Mouse (Mus musculus): Measurements from ENCODE around the gene Lmtk3. TPM values are rescaled to one million over a fixed set of nuclear protein-coding genes. Genes with fewer than 3 reads are reported as not detected.

Lmtk3 gene
- polyA plus RNA-seq, 1 experiment from 2014 or later: 1.5 TPM

GRCm38 (mm10) chr7:45820913-45821312 is 37.4 kb downstream of the Lmtk3 start:
- ATAC-seq (ENCODE audit: low read depth): no peak
- Histone ChIP-seq H3K27ac (replicated peaks; ENCODE audit: low read depth, low read length) (no peak overlapping the region), H3K4me3 (ENCODE audit: low read depth, low read length) (no peak overlapping the region), H3K4me2 (ENCODE audit: low read depth, low read length) (no peak overlapping the region), H3K9me3 (ENCODE audit: control insufficient read depth, low read length) (no peaks in the 10 kb centered on the region), H3K9ac (ENCODE audit: low read depth, low read length) (no peak overlapping the region), H3K36me3 (ENCODE audit: control insufficient read depth, insufficient read depth, low read length) (peaks cover 36% of the 10 kb centered on the region), H3K4me1 (ENCODE audit: control insufficient read depth, insufficient read depth, low read length) (no peaks in the 10 kb centered on the region), H3K27me3 (replicated peaks; ENCODE audit: control insufficient read depth, insufficient read depth, low read length) (no peaks in the 10 kb centered on the region; the same call in 1 of the 2 replicates)
- DNase-seq (ENCODE audit: low spot score): no peak

GRCm38 (mm10) chr7:45824598-45824997 is 41.1 kb downstream of the Lmtk3 start, which contains the start of gene Kcnj14:
Gene Kcnj14, minus strand, starts transcription at chr7:45824782.
- no peak within 1 kb of the TSS for H3K9ac ChIP-seq (ENCODE audit: low read depth, low read length)
- DNase-seq (ENCODE audit: low spot score) (no peak), ATAC-seq (ENCODE audit: low read depth) (no peak)
- H3K4me3 ChIP-seq (ENCODE audit: low read depth, low read length): no peak within 1 kb of the TSS
- H3K27me3 ChIP-seq (replicated peaks; ENCODE audit: control insufficient read depth, insufficient read depth, low read length): no peaks in the 10 kb centered on the region; the same call in 1 of the 2 replicates
- peaks cover 70% of the 10 kb centered on the region for H3K36me3 ChIP-seq (ENCODE audit: control insufficient read depth, insufficient read depth, low read length)
- H3K4me1 ChIP-seq (ENCODE audit: control insufficient read depth, insufficient read depth, low read length): no peaks in the 10 kb centered on the region
- H3K9me3 ChIP-seq (ENCODE audit: control insufficient read depth, low read length): no peaks in the 10 kb centered on the region
- H3K4me2 ChIP-seq (ENCODE audit: low read depth, low read length): no peak within 1 kb of the TSS
- WGBS: 64% methylated on average over 6 of the region's 7 CpGs
- no peak within 1 kb of the TSS for H3K27ac ChIP-seq (replicated peaks; ENCODE audit: low read depth, low read length)

GRCm38 (mm10) chr7:45826631-45827030 is 43.1 kb downstream of the Lmtk3 start:
- DNase-seq (ENCODE audit: low spot score): no peak
- Histone ChIP-seq H3K27ac (replicated peaks; ENCODE audit: low read depth, low read length) (no peak overlapping the region), H3K27me3 (replicated peaks; ENCODE audit: control insufficient read depth, insufficient read depth, low read length) (peaks cover 6% of the 10 kb centered on the region), H3K4me3 (ENCODE audit: low read depth, low read length) (no peak overlapping the region), H3K36me3 (ENCODE audit: control insufficient read depth, insufficient read depth, low read length) (peaks cover 64% of the 10 kb centered on the region), H3K9me3 (ENCODE audit: control insufficient read depth, low read length) (no peaks in the 10 kb centered on the region), H3K4me2 (ENCODE audit: low read depth, low read length) (no peak overlapping the region), H3K4me1 (ENCODE audit: control insufficient read depth, insufficient read depth, low read length) (peaks cover 6% of the 10 kb centered on the region; the same call in 1 of the 2 replicates), H3K9ac (ENCODE audit: low read depth, low read length) (no peak overlapping the region)
- WGBS: 91% methylated on average over 7 of the region's 7 CpGs
- ATAC-seq (ENCODE audit: low read depth): no peak

GRCm38 (mm10) chr7:45830427-45831127 is 47.0 kb downstream of the Lmtk3 start, which contains the start of gene Grwd1:
Gene Grwd1, minus strand, starts transcription at chr7:45830944.
- H3K9ac ChIP-seq (ENCODE audit: low read depth, low read length): peak within 1 kb of the TSS; percentile 70
- DNase-seq (ENCODE audit: low spot score) (peak; percentile 96), ATAC-seq (ENCODE audit: low read depth) (peak; percentile 92)
- peak within 1 kb of the TSS; percentile 71 for H3K4me3 ChIP-seq (ENCODE audit: low read depth, low read length)
- peaks cover 37% of the 10 kb centered on the region for H3K36me3 ChIP-seq (ENCODE audit: control insufficient read depth, insufficient read depth, low read length)
- H3K27ac ChIP-seq (replicated peaks; ENCODE audit: low read depth, low read length): no peak within 1 kb of the TSS; the same call in 1 of the 2 replicates
- H3K4me2 ChIP-seq (ENCODE audit: low read depth, low read length): peak within 1 kb of the TSS; percentile 72
- H3K9me3 ChIP-seq (ENCODE audit: control insufficient read depth, low read length): no peaks in the 10 kb centered on the region
- WGBS: 1% methylated on average over 28 of the region's 35 CpGs
- peaks cover 46% of the 10 kb centered on the region for H3K27me3 ChIP-seq (replicated peaks; ENCODE audit: control insufficient read depth, insufficient read depth, low read length)
- H3K4me1 ChIP-seq (ENCODE audit: control insufficient read depth, insufficient read depth, low read length): peaks cover 10% of the 10 kb centered on the region

- Histone ChIP-seq H3K27ac (replicated peaks; ENCODE audit: low read depth, low read length) (no peak overlapping the region), H3K9me3 (ENCODE audit: control insufficient read depth, low read length) (no peaks in the 10 kb centered on the region), H3K27me3 (replicated peaks; ENCODE audit: control insufficient read depth, insufficient read depth, low read length) (peaks cover 50% of the 10 kb centered on the region), H3K4me1 (ENCODE audit: control insufficient read depth, insufficient read depth, low read length) (peaks cover 10% of the 10 kb centered on the region), H3K9ac (ENCODE audit: low read depth, low read length) (no peak overlapping the region), H3K4me2 (ENCODE audit: low read depth, low read length) (peak overlapping the region; percentile 72), H3K36me3 (ENCODE audit: control insufficient read depth, insufficient read depth, low read length) (peaks cover 32% of the 10 kb centered on the region), H3K4me3 (ENCODE audit: low read depth, low read length) (peak overlapping the region; percentile 71)
- DNase-seq (ENCODE audit: low spot score) (no peak), ATAC-seq (ENCODE audit: low read depth) (no peak; the same call in 1 of the 2 replicates)
- WGBS: 15% methylated on average over 5 of the region's 5 CpGs
These were observed 47.6 kb downstream of the Lmtk3 start for GRCm38 (mm10) chr7:45831128-45831525.

GRCm38 (mm10) chr7:45832428-45832827 is 48.9 kb downstream of the Lmtk3 start:
- H3K9ac ChIP-seq (ENCODE audit: low read depth, low read length): peak overlapping the region; percentile 57
- H3K4me1 ChIP-seq (ENCODE audit: control insufficient read depth, insufficient read depth, low read length): peaks cover 10% of the 10 kb centered on the region
- H3K27me3 ChIP-seq (replicated peaks; ENCODE audit: control insufficient read depth, insufficient read depth, low read length): peaks cover 50% of the 10 kb centered on the region
- H3K36me3 ChIP-seq (ENCODE audit: control insufficient read depth, insufficient read depth, low read length): peaks cover 19% of the 10 kb centered on the region
- no peaks in the 10 kb centered on the region for H3K9me3 ChIP-seq (ENCODE audit: control insufficient read depth, low read length)
- 11% methylated on average over 22 of the region's 30 CpGs for WGBS
- peak overlapping the region; percentile 58 for H3K4me2 ChIP-seq (ENCODE audit: low read depth, low read length)
- H3K27ac ChIP-seq (replicated peaks; ENCODE audit: low read depth, low read length): no peak overlapping the region
- H3K4me3 ChIP-seq (ENCODE audit: low read depth, low read length): peak overlapping the region; percentile 45
- ATAC-seq (ENCODE audit: low read depth) (no peak), DNase-seq (ENCODE audit: low spot score) (no peak)

- Histone ChIP-seq H3K4me3 (ENCODE audit: low read depth, low read length) (peak overlapping the region; percentile 45), H3K9ac (ENCODE audit: low read depth, low read length) (peak overlapping the region; percentile 57), H3K4me2 (ENCODE audit: low read depth, low read length) (peak overlapping the region; percentile 58), H3K9me3 (ENCODE audit: control insufficient read depth, low read length) (no peaks in the 10 kb centered on the region), H3K4me1 (ENCODE audit: control insufficient read depth, insufficient read depth, low read length) (peaks cover 10% of the 10 kb centered on the region), H3K27ac (replicated peaks; ENCODE audit: low read depth, low read length) (no peak overlapping the region), H3K27me3 (replicated peaks; ENCODE audit: control insufficient read depth, insufficient read depth, low read length) (peaks cover 50% of the 10 kb centered on the region), H3K36me3 (ENCODE audit: control insufficient read depth, insufficient read depth, low read length) (peaks cover 10% of the 10 kb centered on the region; the same call in 1 of the 2 replicates)
- ATAC-seq (ENCODE audit: low read depth): no peak
- 0% methylated on average over 7 of the region's 86 CpGs for WGBS
- DNase-seq (ENCODE audit: low spot score): no peak
These were observed 49.7 kb downstream of the Lmtk3 start for GRCm38 (mm10) chr7:45833148-45833790.

- Histone ChIP-seq H3K4me2 (ENCODE audit: low read depth, low read length) (peak overlapping the region; percentile 58), H3K9me3 (ENCODE audit: control insufficient read depth, low read length) (no peaks in the 10 kb centered on the region), H3K36me3 (ENCODE audit: control insufficient read depth, insufficient read depth, low read length) (peaks cover 4% of the 10 kb centered on the region; the same call in 1 of the 2 replicates), H3K4me3 (ENCODE audit: low read depth, low read length) (peak overlapping the region; percentile 45), H3K27ac (replicated peaks; ENCODE audit: low read depth, low read length) (no peak overlapping the region), H3K9ac (ENCODE audit: low read depth, low read length) (peak overlapping the region; percentile 57), H3K27me3 (replicated peaks; ENCODE audit: control insufficient read depth, insufficient read depth, low read length) (peaks cover 50% of the 10 kb centered on the region), H3K4me1 (ENCODE audit: control insufficient read depth, insufficient read depth, low read length) (peaks cover 10% of the 10 kb centered on the region)
- WGBS: 10% methylated on average over 13 of the region's 31 CpGs
- DNase-seq (ENCODE audit: low spot score) (no peak), ATAC-seq (ENCODE audit: low read depth) (no peak)
These were observed 50.4 kb downstream of the Lmtk3 start for GRCm38 (mm10) chr7:45833924-45834323.

Measured in embryonic facial prominence, embryonic 14.5 days (tissue).